Mouse (Mus musculus): Measurements from ENCODE around the gene Coasy. TPM values are rescaled to one million over a fixed set of nuclear protein-coding genes. Genes with fewer than 3 reads are reported as not detected.

The Coasy gene
- polyA plus RNA-seq, 1 experiment from 2014 or later = 43.3 TPM

- Histone ChIP-seq H3K9me3 (no peaks in the 10 kb centered on the region), H3K4me2 (no peak overlapping the region), H3K9ac (no peak overlapping the region), H3K27me3 (replicated peaks) (no peaks in the 10 kb centered on the region; the same call in 1 of the 2 replicates), H3K36me3 (replicated peaks) (peaks cover 21% of the 10 kb centered on the region), H3K4me3 (no peak overlapping the region), H3K4me1 (peaks cover 13% of the 10 kb centered on the region), H3K27ac (no peak overlapping the region)
- WGBS = 94% methylated on average over 9 of the region's 9 CpGs
- ATAC-seq (replicated peaks) = no peak
These were observed 17.4 kb upstream of the Coasy start for GRCm38 (mm10) chr11:101065002-101065401.

DNA sequence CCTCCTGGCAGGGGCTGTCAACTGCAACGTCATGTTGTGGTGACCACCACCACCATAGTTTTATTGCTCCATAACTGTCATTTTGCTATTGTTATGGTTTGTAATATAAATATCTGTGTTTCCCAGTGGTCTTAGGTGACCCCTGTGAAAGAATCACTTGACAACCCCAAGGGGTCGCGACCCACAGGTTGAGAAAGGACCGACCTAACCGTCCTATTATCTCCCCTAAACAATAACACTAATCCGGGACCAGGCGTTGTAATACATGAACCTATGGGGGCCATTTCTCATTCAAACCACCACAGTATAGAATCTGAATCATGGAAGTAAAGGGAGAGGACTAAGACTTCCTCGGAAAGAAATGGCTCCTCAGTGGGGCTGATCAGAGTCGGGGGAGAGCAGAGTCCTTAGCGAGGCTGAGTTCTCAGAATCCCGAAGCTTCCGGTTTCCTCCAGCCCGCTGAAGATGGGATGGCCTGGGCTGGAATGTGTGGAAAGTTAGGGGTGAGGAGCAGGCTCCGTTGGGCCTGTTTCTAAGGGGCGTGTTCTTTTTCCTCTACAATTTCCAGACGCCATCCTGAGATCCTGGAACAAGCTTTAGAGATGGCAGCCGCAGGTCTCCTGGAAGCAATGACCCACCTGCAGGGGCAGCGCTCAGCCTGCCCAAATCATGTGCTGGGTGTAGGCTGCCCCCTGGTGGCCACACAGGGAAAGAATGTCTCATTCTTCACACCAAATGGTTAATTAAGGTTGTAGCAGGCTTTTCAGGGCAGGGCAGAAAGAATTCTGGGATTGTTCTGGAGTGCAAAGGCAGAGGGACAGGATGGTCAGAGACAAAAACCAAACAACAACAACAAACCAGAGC, 15.6 kb upstream of the Coasy start:
- ATAC-seq (replicated peaks) = no peak
- H3K9ac ChIP-seq = peak overlapping the region; percentile 35
- peak overlapping the region; percentile 28 for H3K4me3 ChIP-seq
- peak overlapping the region; percentile 58 for H3K4me2 ChIP-seq
- H3K9me3 ChIP-seq = no peaks in the 10 kb centered on the region
- no peaks in the 10 kb centered on the region; the same call in 1 of the 2 replicates for H3K27me3 ChIP-seq (replicated peaks)
- peaks cover 22% of the 10 kb centered on the region for H3K4me1 ChIP-seq
- 16% methylated on average over 18 of the region's 18 CpGs for WGBS
- H3K27ac ChIP-seq = 0 out of 2 replicates have a peak overlapping the region, but pooled peaks have one; percentile 30
- H3K36me3 ChIP-seq (replicated peaks) = peaks cover 16% of the 10 kb centered on the region

GRCm38 (mm10) chr11:101069391-101070188, 12.8 kb upstream of the Coasy start, which contains the start of gene Naglu:
Naglu (plus strand) TSS chr11:101070012.
- H3K4me2 ChIP-seq = peak within 1 kb of the TSS; percentile 94
- peak; percentile 92 for ATAC-seq (replicated peaks)
- peak within 1 kb of the TSS; percentile 84 for H3K27ac ChIP-seq
- WGBS = 4% methylated on average over 35 of the region's 35 CpGs
- peak within 1 kb of the TSS; percentile 90 for H3K9ac ChIP-seq
- H3K27me3 ChIP-seq (replicated peaks) = no peaks in the 10 kb centered on the region; the same call in 1 of the 2 replicates
- peaks cover 22% of the 10 kb centered on the region for H3K4me1 ChIP-seq
- no peaks in the 10 kb centered on the region for H3K9me3 ChIP-seq
- peak within 1 kb of the TSS; percentile 78 for H3K4me3 ChIP-seq
- H3K36me3 ChIP-seq (replicated peaks) = no peaks in the 10 kb centered on the region

DNA sequence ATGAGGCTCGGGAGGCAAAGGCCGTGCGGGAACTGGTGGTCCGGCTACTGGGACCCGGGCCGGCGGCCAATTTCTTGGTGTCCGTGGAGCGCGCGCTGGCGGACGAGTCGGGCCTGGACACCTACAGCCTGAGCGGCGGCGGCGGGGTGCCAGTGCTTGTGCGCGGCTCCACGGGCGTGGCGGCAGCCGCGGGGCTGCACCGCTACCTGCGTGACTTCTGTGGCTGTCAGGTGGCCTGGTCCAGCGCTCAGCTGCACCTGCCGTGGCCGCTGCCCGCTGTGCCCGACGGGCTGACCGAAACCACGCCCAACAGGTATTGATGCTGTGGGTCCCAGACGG, 12.2 kb upstream of the Coasy start:
- Histone ChIP-seq H3K27ac (peak overlapping the region; percentile 84), H3K9ac (peak overlapping the region; percentile 90), H3K36me3 (replicated peaks) (no peaks in the 10 kb centered on the region), H3K4me3 (peak overlapping the region; percentile 78), H3K9me3 (no peaks in the 10 kb centered on the region), H3K27me3 (replicated peaks) (no peaks in the 10 kb centered on the region; the same call in 1 of the 2 replicates), H3K4me2 (peak overlapping the region; percentile 94), H3K4me1 (peaks cover 22% of the 10 kb centered on the region)
- peak; percentile 74 for ATAC-seq (replicated peaks)
- under 1% methylated on average over 36 of the region's 36 CpGs for WGBS

GRCm38 (mm10) chr11:101070987-101071386, 11.4 kb upstream of the Coasy start:
- WGBS = 72% methylated on average over 6 of the region's 6 CpGs
- ATAC-seq (replicated peaks) = no peak
- Histone ChIP-seq H3K4me3 (peak overlapping the region; percentile 78), H3K36me3 (replicated peaks) (no peaks in the 10 kb centered on the region), H3K4me1 (peaks cover 22% of the 10 kb centered on the region), H3K27me3 (replicated peaks) (no peaks in the 10 kb centered on the region; the same call in 1 of the 2 replicates), H3K4me2 (peak overlapping the region; percentile 94), H3K9ac (peak overlapping the region; percentile 90), H3K9me3 (no peaks in the 10 kb centered on the region), H3K27ac (no peak overlapping the region)

DNA sequence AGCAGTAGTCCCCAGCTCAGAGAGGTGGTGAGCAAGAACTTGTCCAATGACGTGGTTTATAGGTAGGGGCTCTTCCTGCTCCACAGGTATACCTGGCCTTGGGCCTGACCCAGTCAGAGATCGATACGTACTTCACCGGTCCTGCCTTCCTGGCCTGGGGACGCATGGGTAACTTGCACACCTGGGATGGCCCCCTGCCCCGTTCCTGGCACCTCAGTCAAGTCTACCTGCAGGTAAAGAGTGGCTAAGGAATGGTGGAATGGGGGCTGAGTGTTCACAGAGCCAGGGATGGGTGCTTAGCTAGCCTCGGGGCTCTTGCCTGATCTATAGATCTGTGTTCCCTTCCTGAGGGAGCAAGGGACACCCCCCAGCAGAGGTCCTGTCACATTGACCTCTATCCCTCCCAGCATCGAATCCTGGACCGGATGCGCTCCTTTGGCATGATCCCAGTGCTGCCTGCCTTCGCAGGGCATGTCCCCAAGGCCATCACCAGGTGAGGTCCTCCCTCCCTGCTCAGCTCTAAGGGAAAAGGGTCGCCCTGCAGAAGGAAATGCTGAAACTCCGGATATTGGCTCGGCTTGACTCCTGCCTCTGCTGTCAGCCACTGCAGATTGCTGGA, 10.4 kb upstream of the Coasy start:
- 73% methylated on average over 14 of the region's 14 CpGs for WGBS
- H3K27ac ChIP-seq = no peak overlapping the region
- no peak overlapping the region for H3K4me3 ChIP-seq
- H3K9me3 ChIP-seq = no peaks in the 10 kb centered on the region
- peaks cover 4% of the 10 kb centered on the region for H3K27me3 ChIP-seq (replicated peaks)
- no peak overlapping the region for H3K4me2 ChIP-seq
- no peak overlapping the region for H3K9ac ChIP-seq
- ATAC-seq (replicated peaks) = no peak
- H3K36me3 ChIP-seq (replicated peaks) = no peaks in the 10 kb centered on the region
- H3K4me1 ChIP-seq = peaks cover 18% of the 10 kb centered on the region

- no peak within 1 kb of the TSS for H3K27ac ChIP-seq
- peaks cover 46% of the 10 kb centered on the region for H3K27me3 ChIP-seq (replicated peaks)
- peaks cover 12% of the 10 kb centered on the region for H3K4me1 ChIP-seq
- WGBS = 67% methylated on average over 9 of the region's 9 CpGs
- no peak for ATAC-seq (replicated peaks)
- H3K4me3 ChIP-seq = no peak within 1 kb of the TSS
- H3K36me3 ChIP-seq (replicated peaks) = no peaks in the 10 kb centered on the region
- H3K4me2 ChIP-seq = no peak within 1 kb of the TSS
- no peaks in the 10 kb centered on the region for H3K9me3 ChIP-seq
- no peak within 1 kb of the TSS for H3K9ac ChIP-seq
These were observed 4.2 kb upstream of the Coasy start, which contains the start of gene Hsd17b1 for GRCm38 (mm10) chr11:101078121-101078520. Hsd17b1 (plus strand) TSS chr11:101078411.

DNA sequence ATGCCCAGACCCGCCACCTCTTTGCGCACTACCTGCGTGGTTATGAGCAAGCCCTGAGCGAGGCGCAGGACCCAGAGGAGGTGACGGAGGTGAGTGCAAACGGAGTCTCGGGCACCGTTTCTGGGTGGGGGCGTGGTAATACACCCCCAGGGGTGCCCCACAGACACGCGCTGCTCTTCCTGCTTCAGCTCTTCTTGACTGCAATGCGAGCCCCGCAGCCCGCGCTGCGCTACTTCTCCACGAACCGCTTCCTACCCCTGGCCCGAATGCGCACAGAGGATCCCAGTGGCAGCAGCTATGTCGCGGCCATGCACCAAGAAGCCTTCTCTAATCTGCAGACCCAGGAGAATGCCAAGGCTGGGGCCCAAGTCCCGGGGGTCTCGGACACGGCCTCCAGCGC, 2.6 kb upstream of the Coasy start:
- Histone ChIP-seq H3K9ac (no peak overlapping the region), H3K4me1 (peaks cover 20% of the 10 kb centered on the region), H3K27me3 (replicated peaks) (peaks cover 46% of the 10 kb centered on the region), H3K27ac (no peak overlapping the region), H3K36me3 (replicated peaks) (no peaks in the 10 kb centered on the region), H3K4me2 (no peak overlapping the region; the same call in 1 of the 2 replicates), H3K9me3 (no peaks in the 10 kb centered on the region), H3K4me3 (peak overlapping the region; percentile 11; the same call in 1 of the 2 replicates)
- 4% methylated on average over 27 of the region's 27 CpGs for WGBS
- ATAC-seq (replicated peaks) = no peak

- Histone ChIP-seq H3K9me3 (no peaks in the 10 kb centered on the region), H3K27ac (no peak overlapping the region), H3K27me3 (replicated peaks) (peaks cover 46% of the 10 kb centered on the region), H3K9ac (no peak overlapping the region), H3K4me2 (no peak overlapping the region), H3K36me3 (replicated peaks) (no peaks in the 10 kb centered on the region), H3K4me1 (peaks cover 20% of the 10 kb centered on the region), H3K4me3 (no peak overlapping the region)
- 57% methylated on average over 5 of the region's 5 CpGs for WGBS
- ATAC-seq (replicated peaks) = no peak
These were observed 1.9 kb upstream of the Coasy start for GRCm38 (mm10) chr11:101080421-101080820.

DNA sequence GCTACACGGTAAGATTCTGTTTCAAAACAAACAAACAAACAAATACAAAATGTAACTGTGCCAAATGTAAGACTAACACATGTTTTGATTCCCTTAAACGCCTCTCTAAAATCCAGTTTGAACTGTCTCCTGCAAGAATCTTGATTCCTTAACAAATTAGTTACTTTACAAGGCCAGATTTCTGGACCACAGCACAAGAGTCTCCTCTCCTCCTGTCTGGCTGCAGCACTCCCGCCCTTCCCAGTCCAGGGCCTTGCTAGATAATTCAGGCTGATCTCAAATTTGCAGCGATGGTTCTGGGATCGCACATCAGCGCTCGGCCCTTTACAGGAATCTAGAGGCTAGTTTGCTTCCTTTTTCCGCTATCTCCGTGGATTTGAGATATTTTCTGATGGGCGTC, 706 bp upstream of the Coasy start:
- ATAC-seq (replicated peaks) = no peak
- no peaks in the 10 kb centered on the region for H3K9me3 ChIP-seq
- peak overlapping the region; percentile 72 for H3K4me3 ChIP-seq
- peaks cover 32% of the 10 kb centered on the region for H3K4me1 ChIP-seq
- H3K36me3 ChIP-seq (replicated peaks) = no peaks in the 10 kb centered on the region
- WGBS = 6% methylated on average over 10 of the region's 10 CpGs
- H3K9ac ChIP-seq = peak overlapping the region; percentile 41
- H3K27me3 ChIP-seq (replicated peaks) = peaks cover 45% of the 10 kb centered on the region
- H3K27ac ChIP-seq = peak overlapping the region; percentile 88
- peak overlapping the region; percentile 95 for H3K4me2 ChIP-seq

- peaks cover 30% of the 10 kb centered on the region for H3K27me3 ChIP-seq (replicated peaks)
- H3K36me3 ChIP-seq (replicated peaks) = no peaks in the 10 kb centered on the region
- ATAC-seq (replicated peaks) = no peak; the same call in 1 of the 2 replicates
- H3K27ac ChIP-seq = peak overlapping the region; percentile 88
- peak overlapping the region; percentile 95 for H3K4me2 ChIP-seq
- peaks cover 42% of the 10 kb centered on the region for H3K4me1 ChIP-seq
- H3K9me3 ChIP-seq = no peaks in the 10 kb centered on the region
- WGBS = 35% methylated on average over 19 of the region's 19 CpGs
- peak overlapping the region; percentile 83 for H3K9ac ChIP-seq
- peak overlapping the region; percentile 72 for H3K4me3 ChIP-seq
These were observed 825 bp downstream of the Coasy start for GRCm38 (mm10) chr11:101083083-101083697.

Data from midbrain, embryonic 15.5 days (tissue).